Mouse (Mus musculus): ENCODE measurements around the gene Khdc1b. TPM values are rescaled to one million over a fixed set of nuclear protein-coding genes. Genes with fewer than 3 reads are reported as not detected.

Gene Khdc1b
- polyA plus RNA-seq, 1 experiment from 2014 or later = 0.08 TPM

DNA sequence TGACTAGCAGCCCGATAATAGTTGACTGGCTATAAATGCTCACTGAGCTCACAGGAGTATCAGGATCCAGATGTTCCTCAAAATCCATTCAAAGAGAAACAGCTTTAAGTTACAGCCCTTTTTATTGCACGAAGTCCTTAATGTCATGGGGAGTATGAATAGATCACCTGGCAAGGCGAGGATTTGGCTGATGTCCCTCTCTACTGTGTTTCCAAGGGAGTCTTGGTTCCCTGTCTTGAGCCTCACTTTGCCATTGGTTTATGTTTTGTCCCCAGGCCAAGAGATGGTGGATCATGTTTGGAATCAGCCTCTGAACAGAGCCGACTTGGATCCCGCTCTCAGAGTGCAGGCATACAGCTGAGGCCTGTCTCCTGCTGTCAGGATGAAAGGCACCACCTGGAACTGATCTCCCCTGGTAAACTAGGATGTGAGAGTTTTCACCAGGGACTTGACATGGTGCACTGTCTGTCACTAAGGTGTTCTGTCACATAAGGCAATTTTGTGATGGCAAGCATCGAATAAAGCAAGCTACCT, 7.8 kb downstream of the Khdc1b start:
- Histone ChIP-seq H3K27ac (ENCODE audit: low read depth) (no peak overlapping the region), H3K9ac (no peak overlapping the region), H3K27me3 (ENCODE audit: insufficient read depth, low read length) (no peaks in the 10 kb centered on the region), H3K9me3 (ENCODE audit: low read depth, low read length) (no peaks in the 10 kb centered on the region), H3K4me2 (no peak overlapping the region), H3K4me1 (ENCODE audit: insufficient read depth) (no peaks in the 10 kb centered on the region), H3K4me3 (ENCODE audit: low read depth, low read length) (no peak overlapping the region), H3K36me3 (ENCODE audit: insufficient read depth) (no peaks in the 10 kb centered on the region)
- ATAC-seq (ENCODE audit: insufficient read depth) (peak; percentile 68), DNase-seq (peak; percentile 21)
- TF ChIP-seq CTCF (IDR thresholded peaks at IDR 0.05; ENCODE audit: low read depth) = no peak
- WGBS = 45% methylated on average over 6 of the region's 6 CpGs

DNA sequence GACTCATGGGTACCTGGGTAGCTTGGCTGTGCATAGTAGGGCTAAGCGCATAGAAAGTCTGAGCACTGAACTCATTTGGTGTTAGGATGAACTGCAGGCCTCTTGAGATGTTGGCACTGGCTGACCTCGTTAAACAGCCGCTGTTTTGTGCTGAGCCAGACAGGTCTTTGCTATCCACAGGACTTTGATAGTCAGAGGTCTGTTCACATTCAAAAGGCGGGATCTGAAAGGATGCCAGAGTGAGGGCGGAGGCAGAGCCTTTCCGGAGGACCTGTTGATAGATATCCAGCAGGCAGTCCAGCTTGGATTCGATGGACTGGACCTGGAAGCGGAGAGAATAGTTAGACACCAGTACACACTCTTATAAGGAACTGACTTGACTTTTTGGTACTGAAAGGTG, 19.4 kb downstream of the Khdc1b start:
- no peak for TF ChIP-seq CTCF (IDR thresholded peaks at IDR 0.05; ENCODE audit: low read depth)
- Histone ChIP-seq H3K27ac (ENCODE audit: low read depth) (no peak overlapping the region), H3K4me3 (ENCODE audit: low read depth, low read length) (no peak overlapping the region), H3K9me3 (ENCODE audit: low read depth, low read length) (no peaks in the 10 kb centered on the region), H3K4me2 (no peak overlapping the region), H3K4me1 (ENCODE audit: insufficient read depth) (no peaks in the 10 kb centered on the region), H3K27me3 (ENCODE audit: insufficient read depth, low read length) (no peaks in the 10 kb centered on the region), H3K36me3 (ENCODE audit: insufficient read depth) (no peaks in the 10 kb centered on the region), H3K9ac (no peak overlapping the region)
- DNase-seq (no peak), ATAC-seq (ENCODE audit: insufficient read depth) (no peak)
- 80% methylated on average over 8 of the region's 8 CpGs for WGBS

DNA sequence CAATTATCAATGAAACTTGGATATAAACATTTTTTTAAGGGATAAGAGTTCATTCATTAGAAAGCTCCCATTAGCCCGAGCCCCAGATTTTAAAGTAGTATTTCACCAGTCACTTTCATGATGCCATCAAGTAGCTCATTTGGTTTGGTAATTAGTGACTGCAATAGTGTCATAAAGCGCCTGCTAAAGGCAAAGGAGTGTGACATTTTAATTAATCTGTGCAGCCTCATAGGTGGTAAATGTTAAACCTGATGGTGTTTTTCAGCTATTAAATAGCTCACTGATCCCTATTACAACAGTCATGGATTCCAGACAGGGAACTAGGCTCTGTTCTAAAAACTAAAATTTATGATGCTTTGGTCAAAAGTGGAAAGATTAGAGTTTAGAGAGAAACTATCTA, 23.9 kb downstream of the Khdc1b start:
- Histone ChIP-seq H3K9ac (no peak overlapping the region), H3K4me2 (no peak overlapping the region), H3K4me1 (ENCODE audit: insufficient read depth) (no peaks in the 10 kb centered on the region), H3K27ac (ENCODE audit: low read depth) (no peak overlapping the region), H3K9me3 (ENCODE audit: low read depth, low read length) (no peaks in the 10 kb centered on the region), H3K36me3 (ENCODE audit: insufficient read depth) (no peaks in the 10 kb centered on the region), H3K4me3 (ENCODE audit: low read depth, low read length) (no peak overlapping the region), H3K27me3 (ENCODE audit: insufficient read depth, low read length) (no peaks in the 10 kb centered on the region)
- DNase-seq = no peak
- TF ChIP-seq CTCF (IDR thresholded peaks at IDR 0.05; ENCODE audit: low read depth) = no peak
- no peak for ATAC-seq (ENCODE audit: insufficient read depth)
- 68% methylated on average over 2 of the region's 2 CpGs for WGBS

DNA sequence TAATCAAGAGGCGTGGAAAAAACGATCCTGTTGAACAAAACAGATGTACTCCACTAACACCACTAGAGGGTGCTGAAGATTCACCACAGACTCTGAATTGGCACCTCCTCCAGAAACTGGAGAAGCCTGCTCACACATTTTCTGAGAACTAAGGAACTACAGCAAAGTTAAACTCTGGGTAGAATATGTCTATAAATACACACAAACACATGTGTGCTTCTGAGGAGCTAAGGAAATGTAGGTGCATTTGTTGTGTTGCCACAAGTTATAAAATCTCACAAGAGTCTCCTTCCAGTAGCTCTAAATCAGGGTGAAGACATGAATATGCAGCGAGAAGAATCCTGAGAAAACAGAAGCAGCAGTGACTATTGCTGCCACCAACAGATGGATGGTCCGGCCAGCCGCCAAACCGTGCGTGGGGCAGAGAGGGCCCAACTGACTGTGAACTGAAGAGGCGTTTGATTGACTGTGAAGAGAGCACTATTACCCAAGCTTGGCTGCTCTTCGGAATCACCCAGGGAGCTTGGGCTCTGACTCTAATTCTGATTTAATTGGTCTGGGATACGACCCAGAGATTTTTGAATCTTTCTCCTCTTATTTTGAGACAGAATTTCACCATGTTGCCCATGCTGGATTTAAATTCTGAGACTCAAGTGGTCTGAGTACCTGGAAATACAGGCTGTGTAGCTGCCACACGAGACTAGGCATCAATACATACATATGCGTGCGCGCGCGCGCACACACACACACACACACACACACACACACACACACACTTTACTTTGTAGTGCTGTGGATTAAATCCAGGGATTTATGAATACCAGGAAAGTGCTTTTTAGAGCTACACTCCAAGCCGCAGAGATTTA, 28.2 kb downstream of the Khdc1b start:
- Histone ChIP-seq H3K27me3 (ENCODE audit: insufficient read depth, low read length) (no peaks in the 10 kb centered on the region), H3K27ac (ENCODE audit: low read depth) (no peak overlapping the region), H3K36me3 (ENCODE audit: insufficient read depth) (no peaks in the 10 kb centered on the region), H3K9ac (no peak overlapping the region), H3K9me3 (ENCODE audit: low read depth, low read length) (no peaks in the 10 kb centered on the region), H3K4me3 (ENCODE audit: low read depth, low read length) (no peak overlapping the region), H3K4me2 (no peak overlapping the region), H3K4me1 (ENCODE audit: insufficient read depth) (no peaks in the 10 kb centered on the region)
- DNase-seq (peak; percentile 93), ATAC-seq (ENCODE audit: insufficient read depth) (peak; percentile 87)
- peak; percentile 86 for TF ChIP-seq CTCF (IDR thresholded peaks at IDR 0.05; ENCODE audit: low read depth)
- 47% methylated on average over 18 of the region's 18 CpGs for WGBS

DNA sequence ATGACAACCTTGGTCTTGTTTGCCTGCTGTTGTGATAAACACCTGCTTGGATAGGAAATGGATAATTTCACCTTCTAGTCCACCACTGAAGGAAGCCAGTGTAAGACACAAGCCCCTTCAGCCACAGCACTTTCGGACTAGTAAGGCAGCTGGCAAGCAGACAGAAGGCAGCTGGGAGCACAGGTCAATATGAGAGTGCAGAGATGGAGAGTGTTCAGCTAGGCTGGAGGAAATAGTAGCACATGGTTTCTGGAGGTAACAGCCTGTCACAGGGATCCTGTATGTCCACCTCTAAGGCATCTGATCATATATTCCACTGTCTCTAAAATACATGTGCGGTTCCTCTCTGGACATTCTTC, 28.8 kb downstream of the Khdc1b start:
- no peaks in the 10 kb centered on the region for H3K9me3 ChIP-seq (ENCODE audit: low read depth, low read length)
- H3K9ac ChIP-seq = no peak overlapping the region
- no peaks in the 10 kb centered on the region for H3K36me3 ChIP-seq (ENCODE audit: insufficient read depth)
- H3K4me3 ChIP-seq (ENCODE audit: low read depth, low read length) = no peak overlapping the region
- no peaks in the 10 kb centered on the region for H3K27me3 ChIP-seq (ENCODE audit: insufficient read depth, low read length)
- WGBS = 78% methylated on average over 2 of the region's 2 CpGs
- TF ChIP-seq CTCF (IDR thresholded peaks at IDR 0.05; ENCODE audit: low read depth) = no peak
- ATAC-seq (ENCODE audit: insufficient read depth) (no peak), DNase-seq (no peak)
- no peak overlapping the region for H3K4me2 ChIP-seq
- H3K4me1 ChIP-seq (ENCODE audit: insufficient read depth) = no peaks in the 10 kb centered on the region
- no peak overlapping the region for H3K27ac ChIP-seq (ENCODE audit: low read depth)

DNA sequence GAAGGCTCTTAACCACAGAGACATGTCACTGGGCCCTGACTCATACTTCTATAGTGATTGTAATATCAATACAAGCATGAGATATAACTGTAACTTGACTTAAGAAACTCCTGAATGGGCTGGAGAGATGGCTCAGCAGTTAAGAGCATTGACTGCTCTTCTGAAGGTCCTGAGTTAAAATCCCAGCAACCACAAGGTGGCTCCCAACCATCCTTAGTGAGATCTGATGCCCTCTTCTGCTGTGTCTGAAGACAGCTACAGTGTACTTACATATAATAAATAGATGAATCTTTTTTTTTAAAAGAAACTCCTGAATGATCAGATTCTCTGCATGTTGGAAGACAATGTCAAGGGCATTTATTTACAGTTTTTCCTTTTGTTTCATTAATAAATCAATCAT, 36.0 kb downstream of the Khdc1b start:
- Histone ChIP-seq H3K4me3 (ENCODE audit: low read depth, low read length) (no peak overlapping the region), H3K27me3 (ENCODE audit: insufficient read depth, low read length) (no peaks in the 10 kb centered on the region), H3K9ac (no peak overlapping the region), H3K27ac (ENCODE audit: low read depth) (no peak overlapping the region), H3K4me2 (no peak overlapping the region), H3K36me3 (ENCODE audit: insufficient read depth) (no peaks in the 10 kb centered on the region), H3K9me3 (ENCODE audit: low read depth, low read length) (no peaks in the 10 kb centered on the region), H3K4me1 (ENCODE audit: insufficient read depth) (no peaks in the 10 kb centered on the region)
- peak; percentile 57 for TF ChIP-seq CTCF (IDR thresholded peaks at IDR 0.05; ENCODE audit: low read depth)
- DNase-seq (peak; percentile 70), ATAC-seq (ENCODE audit: insufficient read depth) (no peak)

GRCm38 (mm10) chr1:21425654-21426053, 42.3 kb downstream of the Khdc1b start:
- no peak for ATAC-seq (ENCODE audit: insufficient read depth)
- H3K9ac ChIP-seq = no peak overlapping the region
- 90% methylated on average over 2 of the region's 2 CpGs for whole genome bisulfite sequencing

More at GRCm38 (mm10) chr1:21425654-21426053, 42.3 kb downstream of the Khdc1b start:
- H3K9me3 ChIP-seq (ENCODE audit: low read depth, low read length) = no peaks in the 10 kb centered on the region
- H3K4me3 ChIP-seq (ENCODE audit: low read depth, low read length) = no peak overlapping the region
- H3K27me3 ChIP-seq (ENCODE audit: insufficient read depth, low read length) = no peaks in the 10 kb centered on the region
- H3K36me3 ChIP-seq (ENCODE audit: insufficient read depth) = no peaks in the 10 kb centered on the region
- no peak for TF ChIP-seq CTCF (IDR thresholded peaks at IDR 0.05; ENCODE audit: low read depth)
- no peak for DNase-seq
- no peak overlapping the region for H3K4me2 ChIP-seq
- H3K27ac ChIP-seq (ENCODE audit: low read depth) = no peak overlapping the region
- H3K4me1 ChIP-seq (ENCODE audit: insufficient read depth) = no peaks in the 10 kb centered on the region

Data from lung, embryonic 14.5 days (tissue).